Mouse (Mus musculus): ENCODE results near the gene Cabp1. TPM values are rescaled to one million over a fixed set of nuclear protein-coding genes. Genes with fewer than 3 reads are reported as not detected.
A peak's percentile ranks its signal among the peaks of the same experiment; 100 is the strongest.
"Not testable (repeated sequence)": the region's sequence is repeated elsewhere in the genome, so short reads cannot be mapped to it uniquely, and the experiment has no call there.

Gene Cabp1
- polyA plus RNA-seq, 1 experiment from 2014 or later = 0.18 TPM

DNA sequence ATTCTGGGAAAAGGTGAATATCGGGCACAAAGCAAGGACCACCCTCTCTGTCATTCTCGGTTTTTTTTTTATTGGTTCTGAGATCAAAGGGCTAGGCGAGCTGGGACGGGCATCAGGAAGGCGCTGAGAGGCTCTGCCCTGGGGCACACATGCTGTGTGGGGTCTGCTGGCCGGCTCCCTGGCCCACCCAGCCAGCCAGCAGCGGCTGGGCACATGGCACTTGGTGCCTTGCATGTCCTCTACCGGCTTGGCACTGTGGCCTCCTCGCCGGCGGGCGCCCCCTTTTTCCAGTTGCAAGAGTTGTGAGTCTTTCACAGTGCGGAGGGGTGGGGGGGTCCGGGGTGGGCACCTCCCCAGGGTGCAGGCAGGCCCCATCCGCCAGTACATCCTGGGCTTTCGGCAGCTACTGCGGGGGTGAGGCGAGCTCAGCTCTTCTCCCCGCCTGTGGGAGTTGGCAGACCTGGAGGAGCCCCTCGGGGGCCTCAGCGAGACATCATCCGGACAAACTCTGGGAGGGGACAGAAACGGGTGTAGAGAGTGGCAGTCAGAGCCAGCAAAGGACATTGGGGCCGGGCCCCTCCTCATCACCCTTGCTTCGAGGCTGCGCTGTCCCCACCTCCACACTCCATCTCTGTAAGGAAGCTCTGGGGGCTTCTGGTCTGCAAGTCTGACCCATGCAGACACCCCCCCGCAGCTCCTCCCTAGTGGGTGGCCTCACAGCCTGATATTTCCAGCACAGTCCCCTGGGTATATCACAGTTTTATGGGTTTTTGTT, 25.4 kb downstream of the Cabp1 start:
- Histone ChIP-seq H3K36me3 (replicated peaks) (no peaks in the 10 kb centered on the region), H3K27me3 (no peaks in the 10 kb centered on the region), H3K4me2 (no peak overlapping the region), H3K9me3 (replicated peaks) (no peaks in the 10 kb centered on the region), H3K27ac (replicated peaks) (no peak overlapping the region), H3K4me3 (replicated peaks) (no peak overlapping the region), H3K4me1 (replicated peaks) (peaks cover 13% of the 10 kb centered on the region), H3K9ac (no peak overlapping the region)
- WGBS (ENCODE audit: insufficient replicate concordance) = 49% methylated on average over 27 of the region's 27 CpGs
- no peak for ATAC-seq (ENCODE audit: insufficient read depth)

DNA sequence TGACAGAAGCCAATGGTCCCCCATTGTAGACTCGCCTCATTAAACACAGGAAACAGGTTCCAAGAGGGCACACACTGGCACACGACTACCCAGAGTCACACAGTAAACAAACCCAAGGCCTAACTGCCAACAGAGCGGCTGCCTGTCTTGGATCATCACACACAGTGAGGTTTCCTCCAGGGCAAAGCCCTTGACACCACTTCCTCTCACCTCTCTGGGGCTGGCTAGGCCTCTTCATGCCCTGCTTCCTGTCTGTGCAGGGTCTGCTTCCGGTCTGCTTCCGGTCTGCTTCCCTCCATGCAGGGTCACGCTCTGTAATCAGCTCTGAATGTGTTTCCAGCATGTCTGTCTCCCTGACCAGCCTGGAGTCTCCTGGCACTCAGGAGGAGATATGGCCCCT, 26.8 kb downstream of the Cabp1 start:
- no peaks in the 10 kb centered on the region for H3K27me3 ChIP-seq
- 26% methylated on average over 6 of the region's 6 CpGs for WGBS (ENCODE audit: insufficient replicate concordance)
- no peak overlapping the region for H3K27ac ChIP-seq (replicated peaks)
- no peak overlapping the region for H3K4me3 ChIP-seq (replicated peaks)
- ATAC-seq (ENCODE audit: insufficient read depth) = no peak; the same call in 1 of the 2 replicates
- H3K4me2 ChIP-seq = no peak overlapping the region
- no peaks in the 10 kb centered on the region for H3K9me3 ChIP-seq (replicated peaks)
- no peaks in the 10 kb centered on the region for H3K36me3 ChIP-seq (replicated peaks)
- H3K9ac ChIP-seq = no peak overlapping the region
- H3K4me1 ChIP-seq (replicated peaks) = peaks cover 13% of the 10 kb centered on the region

DNA sequence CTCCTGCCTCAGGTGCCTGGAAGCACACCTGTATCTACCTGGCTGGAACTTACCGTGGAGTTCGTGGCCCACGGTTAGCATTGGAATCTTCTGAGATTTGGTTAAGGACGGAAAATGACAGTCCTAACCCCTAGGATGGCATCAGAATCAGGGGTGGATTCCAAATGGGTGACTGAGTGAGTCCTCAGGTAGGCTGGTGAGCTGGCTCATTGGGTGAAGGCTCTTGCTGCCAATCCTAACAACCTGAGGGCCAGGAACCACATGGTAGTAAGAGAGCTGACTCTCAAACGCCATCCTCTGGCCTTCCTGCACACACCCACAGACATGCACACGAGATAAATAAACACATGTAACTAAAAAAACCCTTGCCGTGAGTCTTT, 27.4 kb downstream of the Cabp1 start:
- no peak overlapping the region for H3K9ac ChIP-seq
- no peak overlapping the region for H3K4me3 ChIP-seq (replicated peaks)
- no peaks in the 10 kb centered on the region for H3K9me3 ChIP-seq (replicated peaks)
- peaks cover 13% of the 10 kb centered on the region for H3K4me1 ChIP-seq (replicated peaks)
- no peak overlapping the region for H3K4me2 ChIP-seq
- no peak overlapping the region for H3K27ac ChIP-seq (replicated peaks)
- H3K36me3 ChIP-seq (replicated peaks) = no peaks in the 10 kb centered on the region
- no peaks in the 10 kb centered on the region for H3K27me3 ChIP-seq
- 64% methylated on average over 7 of the region's 7 CpGs for WGBS (ENCODE audit: insufficient replicate concordance)
- no peak for ATAC-seq (ENCODE audit: insufficient read depth)

DNA sequence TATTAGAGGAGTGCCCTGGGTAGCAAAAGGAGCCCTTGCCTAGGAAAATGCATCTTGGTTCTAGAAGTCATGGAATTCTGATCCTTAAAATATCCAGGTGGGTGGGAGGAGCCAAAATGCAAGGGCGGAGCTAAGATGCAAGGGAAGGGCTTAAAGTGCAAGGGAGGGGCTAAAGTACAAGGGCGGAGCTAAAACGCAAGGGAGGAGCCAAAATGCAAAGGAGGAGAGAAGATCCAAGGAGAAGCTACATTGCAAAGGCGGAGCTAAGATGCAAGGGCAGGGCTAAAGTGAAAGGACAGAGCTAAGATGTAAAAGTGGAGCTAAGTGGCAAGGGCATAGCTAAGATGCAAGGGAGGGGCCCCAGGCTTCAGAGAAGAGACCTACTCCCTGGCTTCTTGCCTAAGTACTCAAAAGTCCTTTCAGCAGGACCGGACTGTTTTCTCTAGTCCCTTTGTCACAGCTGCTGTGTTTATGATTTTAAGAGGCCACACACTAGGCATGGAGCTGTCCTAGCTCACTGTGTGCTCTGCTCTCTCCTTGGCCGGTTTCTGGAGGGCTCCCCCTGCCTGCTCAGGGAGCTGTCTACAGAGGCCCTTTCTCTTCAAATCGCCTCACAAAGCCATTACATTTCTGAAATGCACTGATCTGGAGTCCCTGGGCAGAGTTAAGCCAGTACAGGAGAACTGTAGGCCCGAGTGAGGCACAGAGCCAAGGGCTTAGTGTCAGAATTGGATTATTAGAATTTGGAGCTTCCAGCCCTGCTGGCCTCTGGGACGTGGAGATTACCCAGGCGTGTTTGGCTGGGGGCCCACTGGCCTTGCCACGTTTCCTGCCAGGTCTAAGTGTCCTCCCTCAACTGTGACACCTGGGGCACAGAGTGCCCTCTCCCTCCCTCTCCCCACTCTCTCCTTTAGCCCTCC, 28.0 kb downstream of the Cabp1 start:
- H3K27me3 ChIP-seq = no peaks in the 10 kb centered on the region
- ATAC-seq (ENCODE audit: insufficient read depth) = no peak
- H3K4me1 ChIP-seq (replicated peaks) = peaks cover 18% of the 10 kb centered on the region
- H3K4me2 ChIP-seq = no peak overlapping the region
- H3K4me3 ChIP-seq (replicated peaks) = no peak overlapping the region
- WGBS (ENCODE audit: insufficient replicate concordance) = 49% methylated on average over 11 of the region's 11 CpGs
- no peak overlapping the region for H3K27ac ChIP-seq (replicated peaks)
- H3K9me3 ChIP-seq (replicated peaks) = no peaks in the 10 kb centered on the region
- H3K9ac ChIP-seq = no peak overlapping the region
- no peaks in the 10 kb centered on the region for H3K36me3 ChIP-seq (replicated peaks)

GRCm38 (mm10) chr5:115165351-115165750, 28.8 kb downstream of the Cabp1 start:
- ATAC-seq (ENCODE audit: insufficient read depth) = no peak
- H3K4me1 ChIP-seq (replicated peaks) = peaks cover 26% of the 10 kb centered on the region
- no peak overlapping the region for H3K27ac ChIP-seq (replicated peaks)
- WGBS (ENCODE audit: insufficient replicate concordance) = 54% methylated on average over 9 of the region's 9 CpGs
- H3K4me3 ChIP-seq (replicated peaks) = no peak overlapping the region
- H3K27me3 ChIP-seq = no peaks in the 10 kb centered on the region
- H3K9ac ChIP-seq = no peak overlapping the region
- no peaks in the 10 kb centered on the region for H3K36me3 ChIP-seq (replicated peaks)
- H3K4me2 ChIP-seq = no peak overlapping the region
- no peaks in the 10 kb centered on the region for H3K9me3 ChIP-seq (replicated peaks)

GRCm38 (mm10) chr5:115164446-115164845, 29.7 kb downstream of the Cabp1 start:
- H3K9ac ChIP-seq; H3K27me3 ChIP-seq; ATAC-seq (ENCODE audit: insufficient read depth); H3K4me2 ChIP-seq; H3K27ac ChIP-seq (replicated peaks); H3K9me3 ChIP-seq (replicated peaks); H3K36me3 ChIP-seq (replicated peaks); H3K4me3 ChIP-seq (replicated peaks): not testable (repeated sequence)
- H3K4me1 ChIP-seq (replicated peaks) = peaks cover 35% of the 10 kb centered on the region
- WGBS (ENCODE audit: insufficient replicate concordance) = 61% methylated on average over 4 of the region's 4 CpGs

GRCm38 (mm10) chr5:115163563-115163962, 30.6 kb downstream of the Cabp1 start:
- 49% methylated on average over 8 of the region's 8 CpGs for WGBS (ENCODE audit: insufficient replicate concordance)
- ATAC-seq (ENCODE audit: insufficient read depth) = no peak
- Histone ChIP-seq H3K27ac (replicated peaks) (no peak overlapping the region), H3K27me3 (no peaks in the 10 kb centered on the region), H3K4me2 (no peak overlapping the region), H3K9ac (no peak overlapping the region), H3K9me3 (replicated peaks) (no peaks in the 10 kb centered on the region), H3K4me1 (replicated peaks) (peaks cover 42% of the 10 kb centered on the region), H3K36me3 (replicated peaks) (no peaks in the 10 kb centered on the region), H3K4me3 (replicated peaks) (no peak overlapping the region)

- not testable (repeated sequence) for H3K9me3 ChIP-seq (replicated peaks); H3K36me3 ChIP-seq (replicated peaks); H3K9ac ChIP-seq; H3K27me3 ChIP-seq; H3K4me2 ChIP-seq; ATAC-seq (ENCODE audit: insufficient read depth); H3K4me3 ChIP-seq (replicated peaks); H3K27ac ChIP-seq (replicated peaks)
- peaks cover 44% of the 10 kb centered on the region for H3K4me1 ChIP-seq (replicated peaks)
- 82% methylated on average over 1 of the region's 1 CpGs for WGBS (ENCODE audit: insufficient replicate concordance)
Measured at GRCm38 (mm10) chr5:115161940-115162279, 32.3 kb downstream of the Cabp1 start.

DNA sequence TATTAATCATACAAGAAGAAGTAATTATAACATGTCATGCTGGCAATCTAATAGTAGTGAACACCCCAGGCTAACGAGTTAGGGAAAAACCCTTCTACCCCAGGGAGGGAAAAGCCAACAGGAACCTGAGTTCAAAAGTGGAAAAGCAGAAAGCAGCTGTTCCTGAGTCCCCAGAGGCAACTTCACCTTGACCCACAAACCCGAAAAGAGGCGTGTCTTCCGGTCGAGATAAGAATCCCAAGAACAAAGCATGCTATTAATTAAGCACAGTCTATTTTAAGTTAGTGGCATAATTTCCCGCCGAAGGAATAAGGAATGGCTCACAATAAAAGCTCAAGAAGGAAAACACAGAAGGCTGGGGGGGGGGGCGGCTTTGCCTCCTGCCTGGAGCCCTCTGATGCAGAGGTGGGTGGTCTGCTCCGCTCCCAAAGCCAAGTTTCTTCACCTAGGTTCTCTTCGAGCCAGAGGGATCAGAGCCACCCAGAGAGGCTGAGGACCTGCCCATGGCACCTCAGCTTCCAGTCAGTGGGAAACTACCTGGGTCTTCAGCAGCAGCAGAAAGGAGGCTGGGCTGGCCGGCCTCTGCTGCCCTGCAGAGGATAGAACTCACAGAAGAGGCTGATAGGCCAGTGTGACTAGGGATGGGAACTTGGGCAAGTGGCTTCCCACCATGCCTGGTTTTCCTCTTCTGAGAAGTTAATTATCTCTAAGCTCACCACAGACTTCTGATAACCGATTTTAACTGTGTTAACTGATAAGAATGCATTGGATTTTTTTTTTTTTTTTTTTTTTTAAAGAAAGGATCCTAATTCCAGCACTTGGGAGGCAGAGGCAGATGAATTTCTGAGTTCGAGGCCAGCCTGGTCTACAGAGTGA, 32.9 kb downstream of the Cabp1 start:
- H3K4me3 ChIP-seq (replicated peaks) = no peak overlapping the region
- no peak for ATAC-seq (ENCODE audit: insufficient read depth)
- WGBS (ENCODE audit: insufficient replicate concordance) = 22% methylated on average over 13 of the region's 13 CpGs
- H3K36me3 ChIP-seq (replicated peaks) = no peaks in the 10 kb centered on the region
- H3K4me1 ChIP-seq (replicated peaks) = peaks cover 51% of the 10 kb centered on the region
- no peak overlapping the region for H3K27ac ChIP-seq (replicated peaks)
- H3K9me3 ChIP-seq (replicated peaks) = no peaks in the 10 kb centered on the region
- no peaks in the 10 kb centered on the region for H3K27me3 ChIP-seq
- peak overlapping the region; percentile 15; the same call in 1 of the 2 replicates for H3K4me2 ChIP-seq
- peak overlapping the region; percentile 16; the same call in 1 of the 2 replicates for H3K9ac ChIP-seq

- H3K4me2 ChIP-seq = 0 out of 2 replicates have a peak overlapping the region, but pooled peaks have one; percentile 16
- ATAC-seq (ENCODE audit: insufficient read depth) = no peak
- no peaks in the 10 kb centered on the region for H3K36me3 ChIP-seq (replicated peaks)
- no peaks in the 10 kb centered on the region for H3K9me3 ChIP-seq (replicated peaks)
- no peaks in the 10 kb centered on the region for H3K27me3 ChIP-seq
- WGBS (ENCODE audit: insufficient replicate concordance) = 44% methylated on average over 6 of the region's 6 CpGs
- H3K4me3 ChIP-seq (replicated peaks) = no peak overlapping the region
- H3K4me1 ChIP-seq (replicated peaks) = peaks cover 51% of the 10 kb centered on the region
- H3K27ac ChIP-seq (replicated peaks) = no peak overlapping the region
- H3K9ac ChIP-seq = no peak overlapping the region
Measured at GRCm38 (mm10) chr5:115160655-115161054, 33.5 kb downstream of the Cabp1 start.
